Mouse (Mus musculus) testis, adult 2 months (tissue): Measurements from ENCODE around the gene Esrrg.

ENCODE experiments used
- CTCF ChIP-seq: fragments of 200-500 bp; IDR thresholded peaks from 2 replicates; pipeline ENCODE4 v1.5.1; 2012; ENCODE audit warnings: low read depth, mild to moderate bottlenecking, inconsistent platforms, low read length, moderate library complexity; ENCODE audit not compliant: control insufficient read depth, insufficient read depth, insufficient replicate concordance
- POLR2A ChIP-seq: fragments of 200-500 bp; IDR thresholded peaks from 2 replicates; pipeline ENCODE4 v1.6.1; 2012; ENCODE audit warnings: low read depth, mild to moderate bottlenecking, inconsistent platforms, low read length, moderate library complexity; ENCODE audit not compliant: control insufficient read depth

- no peak for TF ChIP-seq CTCF
- no peak for TF ChIP-seq POLR2A
Observed at GRCm38 (mm10) chr1:187939078-187939477, 330.5 kb downstream of the Esrrg start.
